Mouse (Mus musculus) layer of hippocampus, postnatal 10 days (tissue): ENCODE measurements around the gene Atp6v0e2. TPM values are rescaled to one million over a fixed set of nuclear protein-coding genes. Genes with fewer than 3 reads are reported as not detected.

Source experiments
- DNase-seq, 2 experiments: peaks; one replicate each; pipeline ENCODE4 v3.0.0; 2021; ENCODE audit warnings: low spot score in 2 of 2
- total RNA-seq, 2 experiments: library from RNA; stranded (reverse); gene quantifications; 2 replicates each; pipeline ENCODE4 v1.2.3; 2021

Gene Atp6v0e2
- total RNA-seq, 2 experiments from 2014 or later: 413 to 459 TPM

DNA sequence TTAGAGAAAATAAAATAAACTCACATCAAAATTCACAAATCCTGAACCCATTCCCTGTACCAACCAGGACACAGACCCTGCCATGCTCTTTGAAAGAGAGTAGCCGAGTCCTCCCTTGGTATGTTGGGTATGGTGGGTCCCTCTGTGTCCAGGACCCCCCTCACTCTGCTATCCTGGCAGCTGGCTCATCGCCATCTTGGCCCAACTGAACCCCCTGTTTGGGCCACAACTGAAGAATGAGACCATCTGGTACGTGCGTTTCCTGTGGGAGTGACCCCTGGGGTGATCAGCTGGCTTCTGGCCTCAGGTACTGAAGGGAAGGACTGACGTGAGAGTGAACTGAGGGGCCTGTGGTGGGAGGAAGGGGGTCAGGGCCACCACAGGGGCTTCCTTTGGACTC, 2.4 kb downstream of the Atp6v0e2 start:
- no peak for DNase-seq

DNA sequence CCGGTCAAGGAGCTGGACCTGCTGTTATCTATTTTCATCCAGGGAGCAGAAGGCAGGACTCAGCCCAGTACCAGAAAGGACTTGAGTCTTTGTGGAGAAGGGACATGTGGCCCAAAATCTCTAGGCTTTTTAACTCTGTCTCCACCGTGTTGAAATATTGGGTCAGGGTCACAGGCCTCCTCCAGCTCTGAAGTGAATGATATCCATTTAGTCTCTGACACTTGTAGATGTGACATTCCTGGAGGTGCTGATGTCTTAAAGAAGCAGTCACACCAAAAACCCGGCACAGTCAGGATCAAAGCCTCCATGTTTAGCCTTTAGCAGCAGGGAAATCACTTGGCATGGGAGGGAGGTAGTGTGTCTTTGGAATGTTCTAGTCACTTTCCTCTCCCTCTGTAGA, 3.3 kb downstream of the Atp6v0e2 start:
- no peak for DNase-seq

DNA sequence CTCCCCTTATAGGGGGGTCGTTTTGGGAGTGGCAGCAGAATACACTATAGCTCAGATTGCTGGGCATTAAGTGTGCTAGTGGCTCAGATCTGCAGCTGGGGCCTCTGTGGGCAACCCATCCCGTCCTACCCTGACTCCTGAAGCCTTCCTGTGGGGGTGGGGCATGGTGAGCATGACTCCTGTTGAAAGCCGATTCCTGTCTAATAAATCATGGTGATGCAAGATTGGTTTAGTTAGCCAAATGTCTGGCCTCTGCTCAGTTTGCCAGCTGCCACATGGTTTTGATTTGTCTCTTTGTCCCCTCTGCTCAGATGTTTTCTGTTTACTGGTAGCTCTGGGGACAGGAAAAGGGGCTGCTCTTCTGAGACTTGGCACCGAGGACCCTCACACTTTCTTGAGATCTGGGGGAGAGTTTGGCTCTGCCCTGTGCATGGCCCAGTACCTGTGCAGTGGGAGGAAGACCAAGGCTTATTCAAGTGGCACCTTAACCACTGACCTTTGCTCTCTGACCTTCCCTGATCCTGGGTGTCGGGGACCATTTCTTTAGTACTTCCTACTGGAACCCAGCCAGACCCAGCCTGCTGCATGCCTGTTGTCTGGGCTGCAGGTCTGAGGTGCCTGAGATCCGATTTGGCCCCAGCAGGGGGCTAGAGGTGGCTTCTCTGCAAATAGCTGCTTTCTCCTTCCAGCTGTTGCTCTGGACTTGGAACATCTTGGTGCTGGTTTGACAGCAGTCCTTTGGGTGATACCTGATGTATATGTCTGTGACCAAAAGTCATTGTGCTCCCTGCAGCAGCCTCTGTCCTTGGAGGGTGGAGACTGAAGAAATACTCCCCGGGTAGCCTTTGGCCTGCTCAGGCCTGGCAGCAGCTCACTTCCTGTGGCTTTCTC, 4.4 kb downstream of the Atp6v0e2 start:
- DNase-seq: no peak

DNA sequence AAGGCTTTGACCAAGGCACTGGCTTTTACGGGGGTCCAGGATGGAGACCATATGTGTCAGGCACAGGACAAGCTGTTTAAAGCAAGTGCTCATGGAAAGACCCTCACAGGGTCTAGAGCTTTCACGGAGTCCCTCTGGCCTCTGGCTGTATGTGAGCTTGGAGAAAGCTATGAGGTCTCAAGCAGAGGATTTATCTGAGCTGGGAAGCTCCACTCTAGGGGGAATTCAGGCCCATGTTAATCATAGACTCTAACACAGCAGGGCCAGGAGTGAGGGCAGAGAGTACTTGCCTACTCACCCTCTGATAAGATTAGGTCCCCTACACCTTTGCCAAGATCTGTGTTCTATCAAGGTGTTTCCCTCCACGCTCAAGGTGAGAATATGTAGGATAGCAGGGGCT, 5.2 kb downstream of the Atp6v0e2 start:
- no peak for DNase-seq

DNA sequence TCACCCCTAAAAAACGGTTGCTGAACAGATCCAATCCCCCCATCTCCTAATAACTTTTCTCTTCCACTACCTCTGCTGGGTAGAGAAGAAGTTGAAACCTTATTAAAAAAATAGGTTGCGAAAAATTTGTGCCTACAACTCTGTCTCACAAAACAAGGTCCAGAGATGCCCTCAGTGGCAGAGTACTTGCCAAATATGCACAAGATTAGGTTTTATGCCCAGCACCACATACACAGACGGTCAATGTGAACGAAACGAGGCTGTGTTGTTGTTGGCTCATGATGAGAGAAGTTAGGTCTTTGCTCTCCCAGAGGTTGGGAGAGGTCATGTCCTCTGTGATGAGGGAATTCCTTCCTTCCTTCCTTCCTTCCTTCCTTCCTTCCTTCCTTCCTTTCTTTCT, 7.8 kb downstream of the Atp6v0e2 start:
- DNase-seq: no peak

DNA sequence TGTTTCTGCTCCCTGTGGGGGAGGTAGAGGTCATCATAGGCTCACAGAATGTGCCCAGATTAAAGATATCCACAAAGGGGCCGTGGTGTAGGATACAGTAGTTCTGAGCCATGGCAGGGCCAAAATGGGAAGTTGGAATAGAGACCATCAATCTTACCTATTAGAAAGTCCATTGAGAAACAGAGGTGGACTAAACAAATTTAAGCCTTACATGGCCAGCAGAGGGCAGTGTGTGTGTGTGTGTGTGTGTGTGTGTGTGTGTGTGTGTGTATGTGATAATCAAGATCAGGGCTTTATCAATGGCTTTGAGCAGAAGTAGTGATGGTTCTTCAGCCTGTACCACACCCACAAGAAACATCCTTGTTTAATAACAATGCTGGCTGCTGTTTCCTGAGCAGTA, 8.9 kb downstream of the Atp6v0e2 start:
- DNase-seq: peak; percentile 47 to 49

DNA sequence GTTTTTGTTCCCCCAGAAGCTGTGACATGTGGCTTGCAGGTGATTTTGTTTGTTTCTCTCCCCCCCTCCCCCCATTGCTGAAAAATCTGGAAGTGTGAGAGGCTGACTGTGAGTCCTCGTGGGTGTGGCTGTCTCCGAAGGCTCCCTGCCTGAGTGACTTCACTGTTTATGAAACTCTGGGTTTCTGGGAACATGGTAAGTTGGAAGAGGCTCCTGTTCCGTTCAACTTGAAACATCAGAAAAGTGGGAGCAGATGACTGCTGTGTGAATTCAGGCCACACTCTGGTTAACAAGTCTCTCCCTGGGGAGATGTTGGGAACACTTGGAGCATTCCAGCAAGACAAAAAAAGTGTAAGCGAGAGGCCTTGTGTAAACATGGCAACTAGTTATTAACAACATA, 9.4 kb downstream of the Atp6v0e2 start:
- no peak for DNase-seq

DNA sequence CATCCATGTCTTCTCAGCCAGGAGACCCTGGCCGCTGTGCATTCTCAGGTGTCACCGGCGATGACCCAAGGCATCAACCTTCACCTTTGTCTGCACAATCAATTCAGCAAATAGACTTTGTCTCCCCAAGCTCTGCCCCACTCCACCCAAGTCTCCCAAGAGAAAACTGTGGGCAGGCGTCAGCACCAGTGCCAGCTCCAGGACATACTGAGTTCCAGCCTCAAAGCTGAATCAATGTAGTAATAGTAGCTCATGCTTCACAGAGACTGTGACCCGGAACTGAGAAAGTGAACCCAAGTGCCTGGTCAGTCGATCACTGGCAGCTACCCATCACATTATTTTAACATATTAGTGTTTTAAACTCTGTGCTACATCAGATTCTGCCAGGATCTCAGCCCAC, 10.9 kb downstream of the Atp6v0e2 start:
- no peak for DNase-seq

DNA sequence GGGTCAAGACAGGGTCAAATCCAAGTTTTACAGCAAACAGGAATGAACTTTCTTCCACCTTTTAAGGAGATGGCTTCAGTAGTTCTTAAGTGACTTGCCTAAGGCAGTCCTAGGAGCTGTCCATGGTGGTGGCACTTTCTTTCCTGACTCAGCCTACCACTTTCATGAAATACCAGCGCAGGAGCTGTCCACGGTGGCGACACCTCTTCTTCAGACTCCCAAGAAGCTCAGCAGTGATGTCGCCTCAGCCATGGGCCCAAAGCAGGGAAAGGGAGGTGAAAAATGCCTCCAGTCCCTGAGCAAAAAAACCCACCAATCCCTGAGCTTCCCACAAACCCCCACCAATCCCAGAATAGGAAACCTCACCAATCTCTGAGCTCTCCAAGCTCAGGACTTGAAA, 15.5 kb downstream of the Atp6v0e2 start:
- DNase-seq: no peak

DNA sequence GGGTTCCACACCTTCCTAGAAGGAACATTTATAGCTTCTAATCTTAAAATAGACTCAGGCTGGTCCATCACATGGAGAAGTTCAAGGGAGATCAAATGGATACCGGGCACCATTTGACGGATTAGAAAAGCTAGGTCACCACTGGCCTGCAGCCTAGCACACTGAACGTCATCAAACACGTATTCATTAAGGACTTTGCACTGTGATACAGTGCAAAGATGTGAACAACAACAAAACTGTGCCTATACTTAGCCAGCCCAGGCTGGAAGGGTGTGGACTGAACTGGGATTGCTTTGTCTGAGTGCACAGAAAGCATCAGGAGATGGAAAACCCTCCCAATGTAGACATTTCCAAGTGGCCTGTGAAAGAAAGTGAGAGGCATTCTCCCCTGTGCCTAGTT, 16.4 kb downstream of the Atp6v0e2 start:
- peak in 1 of 2 experiments; percentile 24 for DNase-seq

DNA sequence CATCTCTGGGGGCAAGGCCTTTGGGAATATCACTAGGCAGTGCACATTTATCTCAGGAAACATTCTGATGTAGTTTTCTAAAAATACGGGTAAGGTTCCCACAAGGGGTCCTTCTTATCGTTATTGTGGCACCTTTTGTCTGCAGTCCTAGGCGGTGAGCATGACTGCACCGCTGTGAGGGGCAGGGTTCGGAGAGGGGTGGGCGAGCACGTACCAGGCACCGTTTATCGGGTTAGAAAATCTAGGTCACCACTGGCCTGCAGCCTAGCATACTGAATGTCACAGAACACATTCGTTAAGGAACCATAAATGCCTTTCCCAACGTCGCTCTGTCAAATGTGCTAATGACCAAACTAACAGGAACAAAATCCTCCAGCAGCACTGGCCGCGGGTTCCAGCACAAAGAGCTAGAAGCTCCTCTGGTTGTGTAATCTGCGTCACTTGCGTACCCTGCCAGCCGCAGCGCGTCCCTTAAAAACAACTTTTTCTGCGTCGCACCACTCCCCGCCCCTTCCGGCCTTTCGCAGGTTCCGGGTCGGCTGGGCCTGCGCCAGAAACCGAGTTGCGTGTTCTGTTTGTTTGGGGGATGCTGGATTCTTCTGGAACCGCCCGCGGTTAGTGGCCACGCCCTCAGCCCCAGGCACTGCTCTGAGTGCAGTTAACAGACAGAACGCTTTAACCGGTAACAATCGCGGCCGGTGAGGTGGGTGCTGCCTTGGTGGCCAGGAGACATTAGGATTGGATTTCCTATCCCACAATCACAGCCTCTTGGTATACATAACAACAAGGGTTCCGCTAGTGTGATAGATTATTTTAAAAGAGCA, 17.1 kb downstream of the Atp6v0e2 start, which contains the start of gene Lrrc61:
TSS of gene Lrrc61 (plus strand) at position 517 of the 824 bp plus-strand sequence.
- peak; percentile 99 for DNase-seq

DNA sequence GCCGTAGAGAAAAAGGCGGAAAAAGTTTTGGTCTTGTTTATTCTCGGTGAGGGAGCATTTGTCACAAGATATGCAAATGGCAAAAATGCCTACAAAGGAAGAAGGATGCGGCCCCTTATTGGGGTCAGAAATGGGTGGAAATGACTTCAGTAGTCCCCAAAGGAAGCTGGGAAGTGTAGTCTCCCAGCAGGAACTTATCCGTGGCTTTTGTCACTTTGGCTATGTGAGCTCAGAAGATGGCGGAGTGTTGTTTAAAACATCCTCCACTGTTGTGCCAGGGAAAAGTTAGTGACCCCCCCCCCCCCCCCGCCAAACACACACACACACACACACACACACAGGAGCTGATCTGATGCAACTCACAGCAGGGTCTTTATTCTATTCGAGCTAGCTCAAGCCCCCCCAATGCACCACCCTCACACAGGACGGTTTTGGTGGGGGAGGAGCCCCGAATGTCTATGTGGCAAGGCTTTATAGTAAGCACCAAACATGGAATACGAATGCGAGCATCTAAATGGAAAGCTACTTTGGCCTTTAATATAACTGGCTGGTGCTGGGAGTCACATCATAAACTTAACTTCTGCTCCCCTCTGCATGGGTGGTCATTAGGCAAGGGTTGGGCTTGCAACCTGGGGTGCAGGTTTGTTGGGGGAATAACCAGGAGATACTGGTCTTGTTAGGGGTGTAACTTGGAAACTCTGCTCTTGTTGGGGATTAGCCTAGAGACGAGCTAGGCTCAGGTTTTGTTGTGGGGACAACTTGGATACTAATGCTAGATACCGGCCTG, 17.9 kb downstream of the Atp6v0e2 start:
- DNase-seq: peak in 1 of 2 experiments; percentile 58

DNA sequence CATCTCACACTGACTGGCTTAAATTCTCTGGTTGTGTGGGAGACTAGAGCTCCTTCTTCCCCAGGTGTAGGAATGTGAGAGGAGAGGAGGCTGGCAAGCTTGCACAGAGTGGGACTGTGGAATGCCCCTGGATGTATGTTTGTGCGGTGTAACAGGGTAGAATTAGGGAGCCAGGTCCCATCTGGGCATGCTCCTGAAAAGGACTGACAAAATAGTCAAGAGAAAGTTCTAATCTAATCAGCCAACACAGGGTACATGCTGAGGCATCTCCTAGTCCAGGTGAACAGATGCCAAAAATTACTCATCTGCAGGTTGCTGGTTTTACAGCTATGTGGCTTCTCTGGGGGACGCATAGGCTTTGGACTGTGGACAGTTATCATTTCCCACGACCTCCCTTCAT, 18.5 kb downstream of the Atp6v0e2 start:
- DNase-seq: no peak

DNA sequence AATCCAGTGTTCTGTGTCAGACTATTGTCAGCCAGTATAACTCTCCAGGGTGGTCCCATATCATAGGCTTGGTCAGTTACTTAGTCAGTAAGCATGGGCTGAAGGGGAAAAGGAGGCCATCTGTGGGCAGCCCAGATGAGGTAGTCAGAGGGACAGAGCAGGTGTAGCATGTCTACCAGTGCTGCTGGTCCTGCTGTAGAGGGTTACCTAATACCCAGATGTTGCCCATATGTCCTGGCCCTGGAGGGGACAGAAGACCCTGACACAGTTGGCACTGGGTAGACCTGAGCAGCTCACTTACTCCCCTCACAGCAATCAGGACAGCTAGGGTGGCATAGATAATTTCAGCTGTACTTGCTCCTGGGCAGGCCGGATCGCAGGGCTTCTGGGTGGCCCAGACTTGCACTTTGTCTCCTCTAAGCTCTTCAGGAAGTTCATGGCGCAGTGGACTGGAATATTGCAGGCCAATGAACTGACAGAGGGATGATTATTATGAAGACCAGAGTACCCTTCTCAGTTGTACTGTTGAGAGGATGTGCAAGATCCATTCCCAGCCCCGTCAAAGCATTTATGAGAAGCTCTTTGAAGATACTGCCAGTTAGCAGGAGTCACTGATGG, 28.4 kb downstream of the Atp6v0e2 start:
- DNase-seq: no peak

DNA sequence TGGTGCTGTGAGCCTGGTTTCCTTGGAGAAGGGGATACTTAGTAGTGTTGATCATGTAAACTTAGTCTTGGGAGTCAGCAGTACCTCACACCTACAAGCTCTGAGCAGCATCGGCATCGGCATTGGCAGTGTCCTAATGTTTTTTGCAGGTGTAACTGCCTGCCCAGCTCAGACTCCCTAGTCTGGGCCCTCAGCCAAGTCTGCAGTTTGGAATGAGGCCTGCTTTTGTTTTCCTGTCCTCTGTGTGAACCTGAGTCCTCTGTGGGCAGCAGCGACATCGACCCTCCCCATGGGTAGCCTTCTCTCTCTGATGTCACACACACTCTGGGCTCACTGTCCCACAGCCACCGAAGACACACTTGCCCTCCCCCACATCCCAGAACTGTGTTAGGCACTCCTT, 28.9 kb downstream of the Atp6v0e2 start:
- peak in 1 of 2 experiments; percentile 33 for DNase-seq

DNA sequence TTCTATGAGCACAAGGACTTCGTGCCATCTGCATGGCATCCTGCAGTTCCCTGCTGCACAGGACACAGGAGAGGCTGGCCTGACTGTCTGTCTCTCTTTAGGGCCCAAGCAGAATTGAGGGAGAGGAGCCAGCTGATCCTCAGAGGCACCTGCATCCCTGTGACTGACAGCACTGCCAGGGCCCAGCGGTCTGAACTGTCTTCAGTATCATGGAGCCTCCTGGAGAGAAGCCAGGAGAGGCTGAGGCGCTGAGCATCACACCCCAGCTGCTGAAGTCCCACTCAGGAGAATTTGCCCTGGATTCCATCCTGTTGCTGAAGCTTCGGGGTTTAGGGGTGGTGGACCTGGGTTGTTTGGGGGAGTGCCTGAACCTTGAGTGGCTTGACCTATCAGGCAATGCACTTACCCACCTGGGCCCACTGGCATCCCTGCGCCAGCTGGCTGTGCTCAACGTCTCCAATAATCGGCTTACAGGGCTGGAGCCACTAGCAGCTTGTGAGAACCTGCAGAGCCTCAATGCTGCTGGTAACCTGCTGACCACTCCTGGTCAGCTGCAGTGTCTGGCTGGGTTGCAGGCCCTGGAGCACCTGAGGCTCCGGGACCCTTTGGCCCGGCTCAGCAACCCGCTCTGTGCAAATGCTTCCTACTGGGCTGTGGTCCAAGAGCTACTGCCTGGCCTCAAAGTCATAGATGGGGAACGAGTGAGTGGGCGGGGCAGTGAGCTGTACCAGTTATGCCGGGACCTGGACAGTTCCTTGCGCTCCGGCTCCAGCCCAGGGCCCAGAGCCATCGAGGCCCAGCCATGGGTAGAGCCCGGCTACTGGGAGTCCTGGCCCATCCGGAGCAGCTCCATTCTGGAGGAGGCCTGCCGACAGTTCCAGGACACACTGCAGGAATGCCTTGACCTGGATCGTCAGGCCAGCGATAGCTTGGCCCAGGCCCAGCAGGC, 30.9 kb downstream of the Atp6v0e2 start:
- DNase-seq: peak in 1 of 2 experiments; percentile 29

DNA sequence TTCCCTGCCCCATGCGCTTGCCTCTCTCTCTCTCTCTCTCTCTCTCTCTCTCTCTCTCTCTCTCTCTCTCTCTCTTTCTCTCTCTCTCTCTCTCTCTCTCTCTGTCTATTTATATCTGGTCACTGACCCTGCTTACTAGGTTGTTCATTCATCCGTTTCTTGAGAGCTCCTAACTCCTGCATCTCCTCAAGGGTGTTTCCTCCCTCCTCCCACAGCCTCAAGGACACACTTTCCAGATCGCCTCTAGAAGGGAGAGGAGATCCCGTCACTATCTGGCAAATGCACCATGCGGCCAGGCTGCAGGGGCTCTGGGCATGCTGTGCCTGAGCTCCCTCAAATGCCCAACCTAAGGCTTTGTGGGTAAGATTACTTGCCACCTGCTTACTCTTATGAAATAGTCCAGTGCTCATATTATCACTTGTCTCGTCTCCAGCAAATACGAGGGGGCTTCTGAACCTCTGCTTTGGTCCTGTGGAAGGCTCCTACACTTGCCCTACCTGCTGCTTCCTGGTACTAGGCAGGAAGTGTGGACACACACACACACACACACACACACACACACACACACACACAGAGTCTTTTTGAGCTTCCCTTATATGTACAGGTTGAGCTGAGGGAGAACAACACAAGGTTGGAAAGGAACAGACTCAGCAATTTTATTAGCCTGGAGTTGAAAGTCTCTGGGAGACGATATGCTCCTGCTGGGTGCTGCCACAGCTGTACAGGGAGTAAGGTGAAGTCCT, 31.8 kb downstream of the Atp6v0e2 start:
- DNase-seq: no peak

DNA sequence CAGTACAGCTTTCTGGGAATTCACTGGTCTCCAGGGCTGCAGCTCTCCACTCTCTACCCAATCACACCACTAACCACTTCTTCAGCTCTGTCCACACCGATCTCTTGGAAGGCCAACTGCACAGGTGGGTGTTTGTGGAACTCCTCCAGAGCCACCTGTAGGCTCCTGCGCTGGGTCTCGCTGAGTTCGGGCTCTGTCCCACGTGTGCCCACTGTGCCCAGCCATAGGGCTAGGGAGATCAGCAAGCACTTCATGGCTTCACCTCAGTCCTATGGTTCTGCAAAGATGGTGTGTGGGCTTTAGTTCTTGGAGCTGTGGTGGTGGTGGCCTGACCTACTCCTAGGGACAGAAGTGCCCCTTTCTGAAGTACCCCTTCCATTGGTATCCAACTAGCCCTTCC, 34.6 kb downstream of the Atp6v0e2 start:
- DNase-seq: no peak

DNA sequence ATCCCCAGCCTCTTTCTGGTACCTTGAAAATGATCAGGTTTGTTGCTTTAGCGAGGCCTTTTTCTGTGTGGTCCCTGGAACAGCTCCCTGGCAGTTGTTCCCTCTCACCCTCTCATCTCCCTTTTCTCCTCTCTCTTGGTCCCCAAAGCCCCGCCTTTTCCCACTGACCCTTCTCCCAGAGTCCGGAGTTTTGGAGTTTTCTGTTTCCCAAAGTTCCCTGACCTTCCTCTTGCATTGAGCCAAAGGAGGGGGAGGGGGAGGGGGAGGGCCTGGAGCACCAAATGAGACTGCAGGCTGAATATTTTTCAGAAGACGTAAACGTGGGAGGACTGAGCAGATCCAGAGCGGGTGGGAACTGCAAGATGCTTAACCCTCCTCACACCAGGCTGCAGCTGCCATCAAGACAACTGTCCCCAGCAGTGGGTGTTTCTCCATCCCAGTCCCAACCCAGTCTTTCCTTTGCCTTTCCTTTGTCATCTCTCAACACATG, 35.2 kb downstream of the Atp6v0e2 start, which contains the start of gene Rarres2:
TSS of gene Rarres2 (minus strand) at position 218 of the 490 bp plus-strand sequence.
- no peak for DNase-seq
